Mouse (Mus musculus) skeletal muscle tissue, adult 2 months (tissue): Measurements from ENCODE around the gene Phgr1.
A peak's percentile ranks its signal among the peaks of the same experiment; 100 is the strongest.

Source experiments
- DNase-seq: peaks from one replicate; pipeline ENCODE4 v3.0.0-alpha.2; 2012; ENCODE audit warnings: low read depth, low spot score

The Phgr1 gene

GRCm38 (mm10) chr2:118772158-118772874 lies at the start of gene Phgr1:
TSS of gene Phgr1 (plus strand) at chr2:118772769.
- DNase-seq, result no peak

- no peak for DNase-seq
Measured at GRCm38 (mm10) chr2:118723693-118724486, 48.7 kb upstream of the Phgr1 start.

- no peak for DNase-seq
Measured at GRCm38 (mm10) chr2:118725511-118725910, 47.1 kb upstream of the Phgr1 start.

- no peak for DNase-seq
Measured at GRCm38 (mm10) chr2:118726873-118727272, 45.7 kb upstream of the Phgr1 start.

- DNase-seq, result no peak
Measured at GRCm38 (mm10) chr2:118727911-118728310, 44.7 kb upstream of the Phgr1 start.

- no peak for DNase-seq
Measured at GRCm38 (mm10) chr2:118728337-118728736, 44.2 kb upstream of the Phgr1 start, which contains the start of gene Plcb2. TSS of gene Plcb2 (minus strand) at chr2:118728438.

- no peak for DNase-seq
Measured at GRCm38 (mm10) chr2:118729194-118729593, 43.4 kb upstream of the Phgr1 start.

- no peak for DNase-seq
Measured at GRCm38 (mm10) chr2:118729816-118730621, 42.5 kb upstream of the Phgr1 start.

GRCm38 (mm10) chr2:118730622-118730915 lies 42.0 kb upstream of the Phgr1 start:
- DNase-seq, result peak; percentile 60

- DNase-seq, result no peak
Measured at GRCm38 (mm10) chr2:118731981-118732380, 40.6 kb upstream of the Phgr1 start.

GRCm38 (mm10) chr2:118733341-118733740 lies 39.2 kb upstream of the Phgr1 start:
- no peak for DNase-seq

GRCm38 (mm10) chr2:118740341-118740740 lies 32.2 kb upstream of the Phgr1 start:
- DNase-seq, result no peak

GRCm38 (mm10) chr2:118741183-118741582 lies 31.4 kb upstream of the Phgr1 start:
- no peak for DNase-seq

- peak; percentile 53 for DNase-seq
Measured at GRCm38 (mm10) chr2:118743261-118743943, 29.2 kb upstream of the Phgr1 start.

GRCm38 (mm10) chr2:118744621-118745020 lies 27.9 kb upstream of the Phgr1 start:
- DNase-seq, result no peak

- peak; percentile 85 for DNase-seq
Measured at GRCm38 (mm10) chr2:118745232-118745884, 27.2 kb upstream of the Phgr1 start, which contains the start of gene Inafm2. TSS of gene Inafm2 (plus strand) at chr2:118745758.

- DNase-seq, result no peak
Measured at GRCm38 (mm10) chr2:118745915-118746901, 26.4 kb upstream of the Phgr1 start.

- no peak for DNase-seq
Measured at GRCm38 (mm10) chr2:118747301-118747960, 25.1 kb upstream of the Phgr1 start.

- DNase-seq, result no peak
Measured at GRCm38 (mm10) chr2:118749341-118749884, 23.2 kb upstream of the Phgr1 start.
